Mouse (Mus musculus) cerebellum, adult 18-20 months (tissue): ENCODE results near the gene Scube3.

Experiments used
- DNase-seq, 2 experiments: peaks; one replicate each; pipeline ENCODE4 v3.0.0; 2021

Gene Scube3

DNA sequence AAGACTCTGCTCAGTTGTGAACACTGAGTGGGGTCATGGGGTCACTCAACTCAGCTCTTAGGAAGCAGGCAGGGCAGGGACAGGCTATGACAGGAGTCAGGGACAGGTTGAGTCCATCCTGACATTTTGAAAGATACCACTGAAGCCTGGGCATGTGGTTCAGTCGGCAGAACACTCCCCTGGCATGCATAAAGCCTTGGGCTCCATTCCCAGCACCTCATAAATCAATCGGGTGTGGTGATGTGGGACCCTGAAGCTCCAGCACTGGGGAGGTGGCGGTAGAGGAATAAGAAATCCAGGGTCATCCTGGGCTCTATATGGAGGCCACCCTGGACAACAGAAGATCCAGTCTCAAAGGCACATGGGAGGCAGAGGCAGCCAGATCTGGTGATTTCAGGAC is 6.4 kb upstream of the Scube3 start:
- DNase-seq = no peak

DNA sequence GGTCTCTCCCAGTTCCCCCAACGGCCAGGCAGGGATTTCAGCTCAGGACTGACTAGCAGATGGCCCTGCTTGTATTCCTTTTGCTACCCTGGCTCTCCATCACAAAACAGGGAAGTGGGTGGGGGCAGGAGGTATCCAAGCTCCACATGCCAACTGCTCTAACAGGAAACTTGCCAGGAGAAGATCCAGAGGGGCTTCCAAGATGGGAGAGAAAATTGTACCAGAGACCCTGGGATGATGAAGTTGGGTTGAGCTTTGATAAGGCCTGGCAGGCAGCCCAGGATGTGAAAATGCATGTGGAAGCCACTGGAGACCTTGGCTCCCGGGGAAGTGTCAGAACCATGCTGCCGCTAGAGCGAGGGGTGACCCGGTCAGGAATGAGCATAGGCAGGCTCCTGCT is 5.7 kb upstream of the Scube3 start:
- no peak for DNase-seq

DNA sequence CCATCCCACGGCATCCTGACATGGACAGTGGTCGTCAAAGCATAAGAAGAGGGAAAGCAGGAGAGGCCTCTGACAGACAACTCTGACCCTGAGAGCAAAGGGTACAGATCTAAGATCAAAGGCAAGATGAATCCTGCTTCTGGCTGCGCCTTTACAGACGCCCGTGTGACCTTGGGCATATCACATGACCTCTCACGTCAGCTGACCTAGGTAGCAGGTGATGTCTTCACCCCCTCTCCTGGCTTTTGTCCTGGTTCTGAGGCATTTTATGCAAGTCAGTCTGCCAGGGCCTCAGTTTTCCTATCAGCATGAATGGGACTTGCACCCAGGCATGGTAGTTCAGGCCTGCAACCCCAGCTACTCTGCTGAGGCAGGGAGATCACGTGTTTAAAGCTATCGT is 3.9 kb upstream of the Scube3 start:
- DNase-seq = no peak

DNA sequence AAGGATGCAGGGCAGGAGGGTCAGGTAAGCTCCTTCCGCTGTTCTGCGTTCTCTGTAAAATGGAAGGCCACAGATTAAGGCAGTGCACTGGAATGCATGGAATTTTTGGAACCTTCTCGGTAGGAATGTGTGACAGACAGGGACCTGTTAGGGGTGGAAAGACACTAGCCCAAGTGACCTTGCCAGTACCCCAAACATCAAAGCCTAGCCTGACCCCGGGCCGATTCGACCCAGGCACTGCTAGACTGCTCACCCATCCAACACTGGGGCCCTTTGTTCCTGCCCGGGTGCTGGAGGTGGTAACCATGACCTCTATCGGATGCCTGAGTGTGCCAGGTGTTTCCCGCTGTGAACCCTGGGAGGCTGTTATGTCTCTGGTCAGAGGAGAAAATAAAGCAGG is 3.3 kb upstream of the Scube3 start:
- DNase-seq = no peak

DNA sequence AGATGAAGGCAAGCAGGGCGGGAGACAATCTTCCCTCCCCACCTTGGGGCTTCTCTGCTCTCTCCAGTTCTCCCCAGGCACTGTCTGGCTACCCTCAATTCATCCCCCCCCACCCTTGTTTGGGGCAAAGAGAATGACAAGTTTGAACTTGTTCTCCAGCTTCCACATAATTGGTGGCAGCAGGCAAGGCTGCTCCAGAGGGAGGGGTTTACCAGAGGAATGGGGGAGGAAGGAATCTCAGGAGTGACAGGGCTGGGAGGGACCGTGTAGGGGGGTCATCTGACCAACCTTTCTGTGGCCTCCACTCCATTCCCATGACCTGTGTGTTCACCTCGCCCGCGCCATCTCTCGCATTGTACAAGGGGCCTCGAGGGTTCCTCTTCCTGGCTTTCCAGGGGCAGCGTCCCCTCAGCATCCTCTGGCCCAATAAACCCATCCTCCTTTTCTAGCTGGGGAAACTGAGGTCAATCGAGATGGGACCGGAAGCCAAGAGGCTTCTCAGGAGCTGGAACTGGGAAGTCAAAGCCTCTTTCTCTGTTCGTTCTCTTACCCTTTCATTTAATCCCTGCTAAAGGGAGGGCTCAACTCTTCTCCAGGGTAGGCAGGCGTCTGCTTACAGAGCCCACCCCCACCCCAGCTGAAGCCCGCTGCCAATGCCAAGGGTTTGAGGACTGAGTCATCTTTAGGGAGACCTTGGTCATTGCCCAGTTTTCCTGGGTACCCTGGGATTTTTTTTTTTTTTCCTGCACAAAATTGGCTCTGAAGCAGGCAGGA is 1.3 kb upstream of the Scube3 start:
- DNase-seq = no peak

DNA sequence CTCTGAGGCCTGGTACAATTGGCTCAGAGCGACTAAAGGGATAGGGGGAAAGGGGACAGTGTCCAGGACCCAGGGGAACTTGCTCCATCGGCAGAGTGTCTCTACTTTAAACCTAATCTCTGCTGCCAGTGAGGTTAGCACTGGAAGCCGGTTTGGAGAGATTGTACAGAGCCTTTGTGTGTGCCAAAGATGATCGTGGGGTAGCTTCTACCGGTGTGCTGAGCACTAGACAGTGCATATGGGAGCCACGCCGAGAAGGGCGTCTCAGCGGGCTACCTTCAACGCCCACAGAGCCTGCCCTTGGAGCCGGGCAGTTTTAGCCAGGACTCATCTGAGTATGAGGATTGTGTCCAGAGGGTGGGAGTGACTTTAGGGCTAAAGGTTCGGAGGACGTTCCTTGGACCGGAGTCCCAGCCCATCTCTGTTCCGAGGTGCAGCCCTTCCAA is 713 bp upstream of the Scube3 start:
- DNase-seq = no peak

DNA sequence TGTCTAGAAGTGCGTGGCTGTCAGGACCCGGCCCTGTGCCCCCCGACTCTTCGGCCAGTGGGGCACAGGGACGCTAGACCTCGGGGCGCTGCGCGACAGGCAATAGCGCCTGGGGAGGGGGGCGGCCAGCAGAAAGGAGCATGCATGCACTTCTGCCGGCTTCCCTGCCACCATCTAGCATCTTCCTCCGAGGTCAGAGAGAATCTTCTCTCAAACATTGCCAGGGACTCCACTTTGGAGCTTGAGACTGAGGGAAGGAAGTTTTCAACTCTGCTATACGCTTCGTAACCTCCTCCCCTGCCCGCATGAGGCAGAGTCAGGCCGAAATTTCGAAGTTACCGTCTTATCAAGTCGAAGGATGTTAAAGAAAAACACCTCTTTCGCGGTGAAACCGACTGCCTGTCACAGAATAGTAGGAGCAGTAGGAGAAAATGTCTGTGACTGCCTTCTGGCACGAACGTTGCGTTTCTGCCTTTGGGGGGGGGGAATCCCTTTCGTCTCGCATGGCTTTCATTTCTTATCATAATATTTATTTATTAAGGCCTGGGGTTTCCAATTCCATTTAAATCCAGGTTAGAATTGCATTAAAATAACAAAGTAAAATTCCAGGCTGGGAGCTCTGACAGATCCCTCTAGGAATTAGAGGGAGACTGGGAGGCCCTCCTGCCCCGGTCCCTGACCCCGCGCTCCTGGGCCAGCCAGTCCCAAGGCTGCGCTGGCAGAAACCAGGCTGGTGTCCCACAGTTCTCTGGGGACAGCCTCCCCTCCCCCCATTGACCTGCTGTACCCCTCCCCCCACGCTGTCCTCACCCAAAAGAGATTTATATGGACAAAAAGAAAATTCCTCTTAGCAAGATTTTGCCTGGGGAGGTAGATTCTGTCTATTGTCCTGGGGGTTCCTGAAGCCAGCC is 1.0 kb downstream of the Scube3 start:
- DNase-seq = no peak

DNA sequence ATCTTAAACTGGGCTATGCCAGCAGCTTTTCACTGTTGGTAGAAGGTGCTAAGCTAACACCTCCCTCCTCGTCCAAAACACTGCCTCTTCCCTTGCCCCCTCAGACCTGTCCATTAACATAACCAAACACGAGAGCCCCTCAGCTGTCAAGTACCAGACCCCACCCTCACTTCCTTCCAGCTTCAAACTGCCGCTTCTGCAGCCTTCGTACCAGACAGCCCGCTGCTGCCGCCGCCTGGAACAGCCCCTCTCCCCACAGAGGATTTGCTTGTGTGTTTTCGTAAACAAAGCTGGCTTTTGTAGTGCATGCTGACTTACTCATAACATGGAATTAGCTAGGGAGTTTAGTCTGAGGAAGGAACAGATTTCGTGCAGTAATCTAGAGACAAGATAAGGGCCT is 1.8 kb downstream of the Scube3 start:
- DNase-seq = no peak

DNA sequence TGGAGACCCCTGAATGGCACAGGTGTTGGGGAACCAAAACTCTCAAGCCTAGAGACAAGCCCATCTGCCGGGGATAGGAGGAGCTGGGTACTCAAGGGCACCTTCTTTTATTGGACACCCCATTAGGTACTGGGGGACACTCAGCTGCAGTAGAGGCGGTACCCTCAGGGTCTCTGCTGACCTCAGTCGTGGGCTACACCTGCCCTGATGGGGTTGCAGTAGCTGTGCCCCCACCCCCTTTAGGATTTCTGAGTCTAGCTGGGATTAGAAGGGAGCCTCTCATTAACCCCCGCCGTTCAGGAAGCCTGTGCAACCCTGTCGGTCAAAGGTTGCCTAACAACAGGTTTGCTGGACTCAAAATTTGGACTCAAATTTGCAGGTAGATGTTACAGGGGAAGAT is 2.3 kb downstream of the Scube3 start:
- DNase-seq = no peak

DNA sequence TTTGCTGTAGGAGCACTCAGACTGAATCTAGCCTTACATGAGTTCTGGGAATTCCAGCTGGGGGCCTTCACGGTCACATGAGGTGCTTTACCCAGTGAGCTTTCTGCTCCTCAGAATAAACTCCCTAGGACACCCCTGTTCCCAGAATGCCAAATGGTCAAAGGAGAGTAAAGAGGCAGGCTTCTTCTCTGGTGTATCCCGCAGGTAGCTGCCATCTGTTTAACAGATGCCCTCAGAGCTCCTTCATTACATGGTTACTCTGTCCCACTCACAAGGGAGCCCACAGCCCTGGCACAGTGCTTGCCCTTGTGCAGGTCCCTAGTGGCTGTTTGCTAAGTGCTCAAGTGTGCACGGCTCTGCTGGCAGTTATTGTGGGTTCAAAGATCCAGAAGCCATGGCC is 6.3 kb downstream of the Scube3 start:
- DNase-seq = peak; percentile 57 to 63

DNA sequence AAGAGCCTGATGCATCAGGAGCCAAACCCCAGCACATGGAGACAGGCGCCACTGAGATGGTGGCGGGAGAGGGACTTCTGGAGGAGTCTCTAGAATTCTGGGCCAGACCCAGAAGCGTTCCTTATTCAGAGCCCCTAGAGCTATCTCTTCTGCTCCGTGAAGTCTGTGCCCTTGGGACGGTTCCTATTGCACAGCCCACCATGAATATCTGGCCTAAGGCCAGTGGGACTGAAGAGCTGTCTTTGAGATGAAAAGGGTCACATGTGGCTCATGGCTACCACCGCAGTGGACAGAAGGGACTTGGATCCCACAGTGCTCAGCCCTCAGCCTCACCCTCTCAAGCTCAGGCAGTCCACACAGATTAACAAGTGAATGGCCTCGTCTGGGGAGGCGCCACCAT is 7.8 kb downstream of the Scube3 start:
- no peak for DNase-seq

DNA sequence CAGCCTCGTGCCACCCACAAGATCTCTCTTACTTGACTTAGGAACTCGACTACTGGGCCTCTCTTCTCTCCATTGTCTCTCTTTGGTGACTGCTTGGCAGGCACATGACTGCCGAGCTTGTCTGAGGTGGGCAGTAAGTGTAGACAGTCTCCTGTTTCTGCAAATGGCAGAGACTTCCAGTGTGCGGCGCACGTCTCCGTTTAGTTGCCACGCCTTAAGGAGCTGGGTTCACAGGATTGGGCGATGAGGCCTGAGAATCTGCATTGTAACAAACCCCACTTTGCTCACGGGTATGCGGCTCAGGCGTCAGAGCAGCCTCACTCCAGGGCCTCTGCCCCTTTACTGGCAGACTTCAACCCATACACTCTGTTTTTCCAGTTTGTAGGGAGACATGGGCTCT is 8.5 kb downstream of the Scube3 start:
- no peak for DNase-seq

DNA sequence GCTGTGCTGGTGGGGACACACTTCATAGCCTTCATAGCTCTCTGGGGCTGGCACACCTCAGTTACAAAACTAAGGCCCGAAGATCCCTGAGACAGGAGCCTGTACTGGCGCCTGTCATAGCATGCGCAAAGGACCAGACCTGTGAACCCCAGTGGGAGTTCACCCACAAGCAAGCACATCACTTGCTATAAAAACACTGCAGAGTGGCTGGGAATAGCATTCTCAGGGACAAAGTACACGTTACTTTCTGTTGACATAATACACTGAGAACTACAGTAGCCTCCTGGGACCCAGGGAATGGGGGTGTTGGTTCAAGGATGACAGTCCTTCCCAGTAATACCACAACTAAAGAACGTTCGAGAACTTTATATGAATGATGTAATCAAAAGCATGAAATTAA is 11.2 kb downstream of the Scube3 start:
- no peak for DNase-seq

DNA sequence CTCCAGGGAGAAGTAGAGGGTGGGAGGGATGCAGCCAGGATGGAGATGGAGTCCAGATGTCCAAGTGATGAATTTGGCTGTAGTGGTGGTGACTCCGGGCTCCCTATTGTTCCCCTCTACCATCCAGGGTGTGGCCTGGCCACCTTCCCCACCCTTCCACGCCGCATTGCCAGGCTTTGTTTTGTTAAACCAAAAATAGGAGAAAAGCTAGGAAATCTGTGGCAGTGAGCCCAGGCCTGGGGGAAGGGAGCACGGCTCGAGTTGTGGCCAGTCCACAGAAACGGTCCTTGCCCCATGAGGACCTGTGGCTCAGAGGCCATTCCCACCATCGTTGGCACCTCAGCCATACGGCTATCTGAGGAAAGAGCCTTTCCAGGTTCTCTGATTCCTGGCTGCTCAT is 13.0 kb downstream of the Scube3 start:
- DNase-seq = no peak

DNA sequence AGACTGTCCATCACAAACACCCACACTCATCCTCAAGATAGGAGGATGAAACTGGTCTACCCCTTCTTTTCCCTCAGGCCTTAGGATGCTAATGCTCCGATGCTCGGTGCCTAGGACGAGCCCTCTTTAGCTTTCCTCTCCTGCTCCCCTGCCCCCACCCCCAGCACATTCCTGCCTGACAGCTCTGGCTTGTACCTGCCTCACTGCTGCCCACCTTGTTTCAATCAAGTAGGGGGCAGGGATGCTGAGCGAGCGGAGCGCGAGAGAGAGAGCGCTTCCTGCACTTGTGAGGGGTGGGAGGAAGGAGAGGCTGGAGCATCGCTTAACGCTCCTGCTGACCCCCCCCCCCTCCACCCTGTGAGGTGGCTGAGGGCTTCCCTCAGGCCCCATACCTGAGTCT is 18.4 kb downstream of the Scube3 start:
- no peak for DNase-seq

DNA sequence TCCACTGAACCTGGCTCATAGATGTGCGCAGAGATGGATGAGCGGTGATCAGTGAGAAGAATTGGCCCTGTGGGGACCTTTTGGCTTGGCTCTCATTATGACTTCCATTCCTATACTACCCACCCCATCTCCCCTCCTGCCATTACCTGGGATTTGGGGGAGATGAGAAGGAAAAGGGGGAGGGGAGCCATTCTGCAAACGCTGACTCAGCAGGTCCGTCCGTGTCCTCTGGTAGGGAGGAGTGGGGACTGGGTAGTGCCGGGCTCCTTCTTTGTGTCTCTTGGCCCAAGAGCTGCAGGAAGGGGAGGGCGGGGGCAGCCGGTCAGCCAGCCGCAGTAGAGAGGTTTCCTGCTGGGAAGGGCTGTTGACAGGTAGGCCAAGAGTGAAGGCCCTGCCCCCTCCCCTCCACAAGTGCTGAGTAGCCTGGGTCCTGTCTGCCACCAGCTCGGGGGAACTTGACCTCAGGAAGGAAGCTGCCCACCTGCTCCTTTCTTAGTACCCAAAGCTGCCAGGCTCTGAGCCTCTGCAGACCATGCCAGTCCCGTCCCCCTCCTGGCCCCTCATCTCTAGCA is 19.5 kb downstream of the Scube3 start:
- DNase-seq = no peak

DNA sequence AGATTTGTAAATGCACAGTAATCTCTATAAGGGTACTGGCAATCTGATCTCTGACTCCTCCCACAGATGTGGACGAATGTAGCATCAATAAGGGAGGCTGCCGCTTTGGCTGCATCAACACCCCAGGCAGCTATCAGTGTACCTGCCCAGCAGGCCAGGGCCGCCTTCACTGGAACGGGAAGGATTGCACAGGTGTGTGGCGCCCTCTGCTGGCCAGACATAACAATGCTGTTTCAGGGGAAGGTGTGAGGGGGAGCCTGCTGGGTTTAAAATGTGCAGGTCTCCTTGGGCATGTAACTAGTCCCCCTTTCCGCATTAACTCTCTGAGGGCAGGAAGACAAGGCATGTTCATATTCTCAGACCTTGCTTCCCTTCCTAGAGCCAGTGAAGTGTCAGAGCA is 21.7 kb downstream of the Scube3 start:
- peak; percentile 77 to 85 for DNase-seq

DNA sequence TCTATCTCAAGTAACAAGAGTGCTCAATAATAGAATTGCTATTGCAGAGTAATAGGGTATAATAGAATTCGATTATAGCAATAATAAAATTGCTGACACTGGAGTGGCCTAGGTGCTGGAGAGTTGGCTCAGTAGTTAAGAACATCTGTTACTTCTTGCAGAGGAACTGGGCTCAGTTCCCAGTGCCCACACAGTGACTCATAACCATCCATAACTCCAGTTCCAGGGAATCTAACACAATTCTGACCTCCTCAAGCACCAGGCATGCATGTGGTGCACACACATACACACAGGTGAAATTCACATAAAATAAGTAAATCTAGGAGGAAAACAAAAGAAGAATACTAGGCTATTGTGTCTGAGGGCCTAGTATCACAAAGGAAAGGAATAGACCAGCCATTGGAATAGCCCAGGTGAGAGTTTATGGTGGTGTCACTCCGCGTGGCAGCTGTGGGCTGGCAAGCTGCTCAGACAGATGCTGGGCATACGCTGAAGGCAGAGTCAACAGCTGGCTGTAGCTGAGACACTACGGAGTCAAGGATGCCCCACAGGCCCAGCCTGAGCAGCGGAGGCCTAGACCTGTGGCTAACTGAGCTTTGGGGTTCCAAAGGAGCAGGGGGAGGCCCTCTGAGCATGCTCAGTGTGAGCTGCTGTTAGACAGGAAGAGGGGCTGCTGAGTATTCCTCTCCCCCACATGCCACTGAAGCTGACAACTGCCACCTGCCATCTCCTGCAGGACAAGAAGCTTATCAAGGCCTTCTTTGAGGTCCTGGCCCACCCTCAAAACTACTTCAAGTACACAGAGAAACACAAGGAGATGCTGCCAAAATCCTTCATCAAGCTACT is 28.7 kb downstream of the Scube3 start:
- DNase-seq = no peak

DNA sequence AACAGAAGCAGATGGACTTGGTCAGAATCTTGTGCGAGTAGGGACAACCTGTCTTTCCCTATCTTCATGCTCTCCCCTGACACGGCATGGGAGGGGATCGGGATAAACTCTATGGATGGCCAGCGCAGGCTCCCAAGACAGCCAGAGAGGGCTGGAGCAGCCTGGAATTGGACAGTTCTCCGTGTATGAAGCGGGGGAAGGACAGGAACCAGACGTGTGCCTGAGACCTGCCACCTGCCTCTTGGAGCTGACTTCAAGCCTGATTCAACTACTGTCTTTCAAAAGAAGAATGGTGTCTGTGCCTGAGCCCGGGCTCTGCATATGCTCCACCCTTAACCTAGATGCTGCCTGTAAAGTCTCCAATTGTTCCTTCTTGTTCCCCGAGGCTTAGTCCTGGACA is 30.7 kb downstream of the Scube3 start:
- DNase-seq = no peak

DNA sequence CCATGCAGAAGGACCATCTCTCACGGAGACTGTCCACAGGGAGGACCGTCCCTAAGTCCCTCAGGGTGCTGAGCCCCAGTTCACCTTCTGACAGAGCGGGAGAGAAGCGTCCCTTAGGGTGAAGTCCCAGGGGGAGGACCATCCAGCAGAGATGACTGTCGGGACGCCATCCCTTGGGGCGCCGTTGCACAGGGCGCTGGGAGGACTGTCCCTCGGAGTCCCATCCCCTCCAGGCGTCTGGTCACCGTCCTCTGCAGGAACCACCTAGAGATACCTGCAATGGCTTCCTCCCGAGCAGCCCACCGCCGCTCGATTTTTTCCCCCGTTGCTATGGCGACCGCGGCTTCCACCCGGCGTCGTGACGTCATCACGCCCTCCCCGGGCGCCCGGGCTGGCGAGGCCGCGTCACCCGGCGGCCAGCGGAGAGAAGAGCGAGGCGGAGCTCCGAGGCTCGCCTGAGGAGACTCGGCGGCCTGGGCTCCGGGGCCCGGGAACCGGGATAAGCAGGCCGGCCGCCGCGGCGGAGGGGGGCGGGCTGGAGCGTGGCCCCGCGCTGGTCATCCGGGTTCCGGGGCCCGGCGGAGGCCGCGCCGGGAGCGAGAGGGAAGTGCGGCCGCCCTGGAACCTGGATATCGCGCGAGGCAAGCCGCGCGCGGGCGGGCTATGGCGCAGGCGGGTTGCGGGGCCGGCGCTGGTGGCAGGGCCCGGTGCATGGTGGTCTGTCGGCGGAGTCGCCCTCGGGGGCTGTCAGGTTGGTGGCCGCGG is 35.0 kb downstream of the Scube3 start, which contains the start of gene Zfp523:
Zfp523 (plus strand) TSS at position 355 of the 765 bp plus-strand sequence.
- peak; percentile 89 to 96 for DNase-seq

DNA sequence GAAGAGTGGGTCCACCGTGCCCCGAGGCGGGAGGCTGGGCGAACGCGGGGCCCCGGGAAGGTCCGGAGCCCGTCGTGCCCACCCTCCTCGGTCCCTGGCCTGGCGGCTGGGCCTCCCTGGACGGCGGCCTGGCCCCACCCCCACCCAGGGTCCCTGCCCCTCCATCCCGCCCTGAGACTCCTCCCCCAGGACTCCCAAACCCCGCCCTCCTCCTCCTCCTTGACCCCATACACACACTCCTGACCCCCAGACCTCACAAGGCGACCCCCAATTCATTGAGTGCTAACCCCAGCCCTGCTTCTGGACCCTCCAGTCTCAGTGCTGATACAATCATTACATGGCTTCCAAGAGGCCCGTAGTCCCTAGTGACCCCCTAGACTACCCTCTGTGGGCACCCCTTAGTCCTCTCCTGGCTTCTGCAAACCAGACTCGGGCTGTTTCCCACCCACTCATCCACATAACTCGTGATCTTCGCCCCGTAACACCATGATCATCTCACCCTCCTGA is 35.7 kb downstream of the Scube3 start:
- DNase-seq = peak in 1 of 2 experiments; percentile 50

DNA sequence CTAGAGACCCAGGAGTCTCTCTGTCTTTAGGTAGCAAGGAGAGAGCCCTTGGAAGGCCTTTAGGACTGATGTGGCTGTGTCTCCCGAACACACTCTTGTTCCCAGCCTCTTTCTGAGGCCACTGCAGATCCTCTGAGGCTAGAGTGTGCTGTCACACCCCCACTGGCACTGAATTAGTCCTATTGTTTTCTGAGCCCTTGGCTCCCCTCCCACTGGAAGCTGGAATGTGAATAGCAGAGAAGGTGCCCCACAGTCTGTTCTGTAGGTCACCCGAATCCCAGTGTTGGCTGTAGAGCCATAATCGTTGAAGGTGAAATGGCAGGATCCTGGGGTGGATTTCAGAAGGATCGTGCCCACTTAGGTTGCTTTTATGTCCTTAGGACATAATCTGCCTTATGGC is 38.4 kb downstream of the Scube3 start:
- DNase-seq = no peak
